Mouse (Mus musculus) spleen, adult 2 months (tissue): Measurements from ENCODE around the gene Dnah6.

Experiments used
- CTCF ChIP-seq: fragments of 200-500 bp; IDR thresholded peaks from 2 replicates; pipeline ENCODE4 v1.5.1; 2011; ENCODE audit warnings: mild to moderate bottlenecking, inconsistent platforms; ENCODE audit not compliant: insufficient read depth, insufficient read length, insufficient replicate concordance; ENCODE audit errors: extremely low read depth
- POLR2A ChIP-seq: fragments of 200-500 bp; IDR thresholded peaks from 2 replicates; pipeline ENCODE4 v1.6.1; 2011; ENCODE audit warnings: low read depth, low read length, inconsistent platforms

DNA sequence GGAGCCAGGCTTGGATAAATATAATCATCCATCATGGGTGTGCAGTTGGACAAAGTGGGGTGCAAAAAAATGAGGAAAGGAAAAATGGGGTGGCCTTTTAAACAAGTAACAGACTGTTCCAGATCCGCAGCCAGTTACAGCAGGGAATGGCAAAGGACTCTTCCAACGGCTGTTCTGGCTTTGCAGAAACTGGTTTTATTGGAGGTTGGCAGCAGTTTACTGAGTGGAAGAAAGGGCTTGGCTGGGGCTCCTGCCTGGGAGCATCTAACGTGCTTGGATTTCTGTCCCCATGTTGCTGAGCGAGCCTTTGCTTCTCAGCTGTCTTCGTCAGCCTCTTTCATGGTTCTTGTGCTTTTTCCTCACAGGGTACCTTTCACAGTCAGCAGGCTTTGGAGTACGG is 38.7 kb upstream of the Dnah6 start:
- TF ChIP-seq CTCF: no peak
- TF ChIP-seq POLR2A: no peak
